Mouse (Mus musculus): Measurements from ENCODE around the gene Fam184b. TPM values are rescaled to one million over a fixed set of nuclear protein-coding genes. Genes with fewer than 3 reads are reported as not detected.

Gene Fam184b
- 0.16 and 0.18 TPM in 2 replicates for polyA plus RNA-seq (2012; ENCODE audit: low replicate concordance)

DNA sequence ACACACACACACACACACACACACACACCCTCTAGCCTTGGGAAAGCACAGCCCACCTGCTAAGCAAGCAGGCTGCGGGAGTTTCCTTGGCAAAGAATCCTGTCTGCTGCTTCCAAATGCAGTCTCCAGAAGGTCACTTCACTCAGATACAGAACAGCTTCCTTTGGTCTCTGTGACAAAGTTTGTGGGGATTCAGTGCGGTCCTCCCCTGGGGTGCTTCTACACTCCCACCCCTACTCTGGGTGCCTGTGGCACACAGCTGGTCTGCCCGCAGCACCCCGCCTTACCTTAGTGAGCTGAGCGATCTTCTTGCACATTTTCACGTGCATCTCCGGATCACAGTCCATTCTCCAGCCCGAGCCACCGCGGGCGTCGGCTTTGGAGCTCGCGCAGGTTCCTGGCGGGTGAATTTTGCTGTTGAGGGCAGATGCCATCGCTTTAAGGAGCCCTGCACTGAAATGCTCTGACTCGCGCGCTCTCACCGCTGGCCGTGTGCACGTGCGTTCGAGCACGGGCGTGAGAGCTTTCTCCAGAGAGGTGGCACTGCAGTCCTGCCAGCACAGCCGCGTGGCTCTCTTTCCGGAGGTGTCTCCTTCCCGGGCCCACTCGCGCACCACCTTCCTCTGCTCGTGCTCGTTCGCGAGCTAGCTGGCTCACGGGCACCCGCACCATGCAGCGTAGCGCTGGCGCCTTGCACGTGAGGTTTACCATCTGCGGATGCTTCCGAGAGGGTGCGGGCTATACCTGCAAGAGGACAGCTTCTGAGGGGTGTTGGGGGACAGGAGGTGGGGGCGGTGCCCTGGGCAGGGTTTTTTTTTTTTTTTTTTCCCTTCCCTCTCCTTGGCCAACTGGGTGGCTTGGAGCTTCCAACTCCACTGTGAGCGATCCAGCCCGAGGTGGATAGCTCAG lies at the start of gene Fam184b:
Gene Fam184b (minus strand): TSS at position 809 of the 909 bp plus-strand sequence.

DNA sequence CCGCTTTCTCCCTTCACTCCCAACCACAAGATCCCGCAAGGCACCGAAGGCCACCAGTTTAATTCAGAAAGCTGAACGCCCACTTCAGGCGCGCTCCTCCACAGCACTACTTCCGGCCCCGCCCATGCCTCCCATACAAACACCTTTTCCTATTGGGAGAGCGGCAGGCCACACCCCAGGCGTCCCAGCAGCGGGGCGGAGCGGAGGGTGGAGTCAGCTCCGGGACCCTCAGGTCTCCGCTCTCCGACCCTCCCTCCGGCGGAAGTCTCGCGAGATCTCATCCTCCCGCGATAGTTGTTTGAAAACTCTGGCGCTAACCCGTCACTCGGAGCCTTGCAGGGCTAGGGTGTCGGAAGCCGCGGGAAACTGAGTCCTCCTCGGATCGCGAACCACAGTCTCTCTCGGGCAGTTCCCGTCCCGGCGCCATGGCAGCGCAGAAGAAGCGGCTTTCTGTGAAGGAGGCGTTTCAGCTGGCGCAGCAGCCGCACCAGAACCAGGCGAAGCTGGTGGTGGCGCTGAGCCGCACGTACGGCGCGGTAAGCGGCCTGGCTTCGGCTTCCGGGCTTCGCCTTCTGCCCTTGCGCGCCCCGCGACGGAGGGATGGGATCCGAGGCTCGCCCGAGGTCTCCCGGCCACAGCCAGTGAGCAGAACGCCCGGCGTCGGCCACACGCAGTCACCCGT lies 30.3 kb upstream of the Fam184b start, which contains the start of gene Ncapg:
Gene Ncapg (plus strand): TSS at position 322 of the 682 bp plus-strand sequence.

GRCm38 (mm10) chr5:45519960-45520808 lies 119.2 kb downstream of the Fam184b start, which contains the start of gene Med28:
Gene Med28, plus strand, starts transcription at chr5:45520229.

DNA sequence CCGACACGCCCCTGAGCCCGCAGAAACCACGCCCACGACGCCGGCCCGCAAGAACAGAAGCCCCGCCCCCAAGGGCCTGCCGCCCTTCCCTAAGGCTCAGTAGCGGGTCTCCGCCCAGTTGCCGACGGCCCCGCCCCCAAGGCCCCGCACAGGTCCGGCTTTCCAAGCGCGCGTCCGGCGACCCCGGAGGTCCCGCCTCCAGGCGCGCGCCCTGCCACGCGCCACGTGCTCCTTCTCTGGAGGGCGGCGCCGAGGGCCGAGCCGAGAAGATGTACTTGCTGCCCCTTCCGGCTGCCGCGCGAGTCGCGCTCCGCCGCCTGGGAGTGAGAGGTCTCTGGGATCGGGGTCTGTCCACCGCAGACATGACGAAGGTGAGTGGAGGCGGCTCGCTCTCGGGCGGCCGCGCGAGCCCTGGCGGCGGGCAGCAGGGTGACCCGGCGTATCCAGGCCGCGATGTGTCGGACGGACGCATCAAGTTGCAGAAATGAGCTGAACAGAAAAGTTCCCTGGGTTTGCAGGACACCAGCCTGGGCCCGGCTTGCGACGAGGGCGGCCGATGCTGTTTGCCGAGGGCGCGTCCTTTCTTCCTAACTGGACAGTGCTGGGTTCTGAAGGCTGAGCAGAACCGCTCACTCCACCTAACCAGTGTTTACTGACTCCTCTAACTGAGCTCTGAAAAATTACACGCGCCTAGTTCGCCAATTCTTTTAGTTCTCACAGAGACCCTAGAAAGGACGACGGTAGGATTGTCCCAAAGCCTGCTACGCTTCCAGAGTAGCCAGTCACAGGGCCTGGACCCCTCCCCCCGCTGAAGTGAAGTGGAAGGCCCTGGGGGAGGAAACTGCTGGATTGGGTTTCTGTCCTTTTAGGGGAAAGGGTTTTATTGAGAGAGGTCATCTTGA lies 146.0 kb downstream of the Fam184b start, which contains the start of gene Lap3:
Gene Lap3 (plus strand): TSS at position 184 of the 902 bp plus-strand sequence.

Other genes with a start within 250 kb of the Fam184b start
- 29.1 and 63.1 TPM in 2 replicates for gene Qdpr, start 189.4 kb downstream of the Fam184b start, polyA plus RNA-seq (2012; ENCODE audit: low replicate concordance)
- gene Clrn2, start 185.9 kb downstream of the Fam184b start, polyA plus RNA-seq (2012; ENCODE audit: low replicate concordance), result not detected in 2 replicates
- gene Lap3, start 146.2 kb downstream of the Fam184b start, polyA plus RNA-seq (2012; ENCODE audit: low replicate concordance), result 3.9 and 12.4 TPM in 2 replicates
- 56.1 and 59.6 TPM in 2 replicates for gene Med28, start 119.4 kb downstream of the Fam184b start, polyA plus RNA-seq (2012; ENCODE audit: low replicate concordance)
- 0.52 and 1.9 TPM in 2 replicates for gene Ncapg, start 30.3 kb upstream of the Fam184b start, polyA plus RNA-seq (2012; ENCODE audit: low replicate concordance)
- gene Lcorl, start 218.0 kb upstream of the Fam184b start, polyA plus RNA-seq (2012; ENCODE audit: low replicate concordance), result 8.2 and 15.9 TPM in 2 replicates